Mouse (Mus musculus) 3T3-L1 (cell line): ENCODE measurements around the gene Nfx1.
"Not testable (repeated sequence)": the region's sequence is repeated elsewhere in the genome, so short reads cannot be mapped to it uniquely, and the experiment has no call there.

Experiments
- DNase-seq: peaks from one replicate; pipeline ENCODE4 v3.0.0-alpha.2; 2015; ENCODE audit warnings: low read depth, low spot score

Nfx1 gene

DNA sequence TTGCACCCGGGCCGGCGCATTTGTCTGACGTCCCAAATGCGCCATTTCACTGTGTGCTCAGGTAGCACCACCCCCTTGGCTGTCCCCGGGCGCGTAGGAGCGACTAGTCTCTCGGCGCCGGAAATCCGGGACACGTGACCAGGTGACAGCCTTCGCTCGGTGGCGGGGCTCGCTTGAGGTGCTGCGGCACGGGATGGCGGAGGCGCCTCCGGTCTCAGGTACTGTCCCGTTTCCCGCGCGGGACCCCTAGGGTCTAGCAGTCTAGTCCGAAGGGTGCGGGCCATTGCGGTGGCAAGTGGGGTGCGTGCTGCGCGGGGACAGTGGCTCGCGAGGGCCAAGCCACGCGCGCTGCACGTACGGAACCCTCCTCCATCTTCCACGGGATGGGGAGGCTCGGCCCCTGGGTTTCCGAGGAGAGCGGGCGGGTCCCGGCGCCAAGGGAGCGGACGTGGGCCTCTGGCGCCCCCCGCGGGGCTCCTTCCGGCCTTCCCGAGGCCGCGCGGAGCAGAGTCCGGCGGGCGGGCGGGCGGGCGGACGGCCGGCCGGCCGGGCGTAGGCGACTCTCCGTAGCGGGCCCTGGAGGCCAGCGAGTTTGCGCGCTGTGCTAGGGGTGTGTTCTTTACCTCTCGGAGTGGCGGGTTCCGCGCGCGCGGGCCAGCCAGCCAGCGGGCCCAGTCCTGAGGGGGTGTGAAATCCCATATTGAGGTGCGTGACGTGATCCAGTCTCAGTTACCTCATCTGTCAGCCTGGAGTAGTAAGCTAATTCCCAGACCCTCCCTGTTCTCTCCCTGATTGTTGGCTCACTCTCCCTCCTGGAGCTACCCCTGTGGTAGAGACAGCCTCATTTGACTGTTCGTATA lies at the start of gene Nfx1:
Nfx1 (plus strand) TSS at position 65 of the 860 bp plus-strand sequence.
- DNase-seq = peak; percentile 95

DNA sequence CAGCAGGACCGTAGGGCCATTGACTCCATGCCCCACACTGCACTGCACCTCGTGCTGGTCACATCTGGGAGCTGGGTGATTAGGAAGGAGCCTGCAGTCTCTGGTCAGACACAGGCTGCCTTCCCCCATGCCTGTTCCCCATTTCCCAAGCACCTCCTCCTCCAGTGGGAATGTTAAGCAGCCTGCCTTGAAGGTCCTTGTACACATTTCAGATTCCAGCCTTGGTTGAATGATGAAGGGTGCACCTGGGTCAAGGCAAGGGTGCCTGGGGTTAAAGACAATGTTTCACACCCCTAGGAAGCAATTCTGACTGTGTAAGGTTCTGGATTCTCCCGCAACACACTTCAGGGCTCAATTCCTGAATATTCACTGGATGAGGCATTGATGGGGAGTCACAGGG lies 49.4 kb upstream of the Nfx1 start:
- DNase-seq = no peak

DNA sequence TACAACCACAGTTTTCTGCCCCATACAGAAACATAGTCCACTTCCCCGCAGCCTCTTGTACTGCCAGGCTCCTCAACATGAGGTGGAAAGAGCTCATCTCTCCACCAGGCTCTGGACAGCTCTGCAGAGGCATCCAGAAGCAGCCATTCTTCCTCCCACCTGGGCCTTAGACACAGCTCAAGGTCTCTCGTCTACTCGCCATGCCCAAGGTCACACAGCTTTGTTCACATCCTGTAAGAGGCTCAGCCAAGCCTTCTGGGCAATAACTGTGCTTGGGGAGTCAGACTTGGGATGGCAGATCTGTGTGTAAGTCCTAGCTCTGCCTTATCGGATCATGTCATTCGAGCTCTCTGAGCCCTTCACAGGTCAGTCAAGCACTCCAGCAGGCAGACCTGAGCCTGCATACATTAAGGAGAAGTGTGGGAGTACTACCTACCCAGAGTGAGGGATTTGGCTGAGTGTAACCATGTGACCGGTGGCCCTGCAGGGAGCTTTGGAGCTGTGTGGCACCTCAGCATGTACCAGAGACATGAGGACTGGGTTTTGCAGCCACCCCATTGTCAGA lies 47.5 kb upstream of the Nfx1 start:
- no peak for DNase-seq

DNA sequence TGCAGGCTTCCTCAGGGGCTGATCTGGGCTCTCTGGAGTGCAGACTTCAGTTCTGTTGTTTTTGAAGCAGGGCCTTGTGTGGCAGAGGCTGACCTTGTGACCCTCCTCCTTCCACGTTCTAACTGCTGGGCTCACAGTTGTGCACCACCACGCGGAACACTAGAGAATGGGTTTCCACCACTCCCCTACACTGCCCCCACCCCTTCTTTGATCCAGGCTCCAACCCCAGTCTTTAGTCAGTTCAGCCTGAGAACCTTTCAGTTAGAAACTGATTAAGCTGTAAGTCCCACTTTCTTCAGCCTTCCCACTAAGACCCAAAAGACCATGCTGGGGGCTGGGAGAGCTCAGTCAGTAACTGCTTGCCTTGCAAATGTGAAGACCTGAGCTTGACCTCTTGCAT lies 45.1 kb upstream of the Nfx1 start:
- DNase-seq = no peak

DNA sequence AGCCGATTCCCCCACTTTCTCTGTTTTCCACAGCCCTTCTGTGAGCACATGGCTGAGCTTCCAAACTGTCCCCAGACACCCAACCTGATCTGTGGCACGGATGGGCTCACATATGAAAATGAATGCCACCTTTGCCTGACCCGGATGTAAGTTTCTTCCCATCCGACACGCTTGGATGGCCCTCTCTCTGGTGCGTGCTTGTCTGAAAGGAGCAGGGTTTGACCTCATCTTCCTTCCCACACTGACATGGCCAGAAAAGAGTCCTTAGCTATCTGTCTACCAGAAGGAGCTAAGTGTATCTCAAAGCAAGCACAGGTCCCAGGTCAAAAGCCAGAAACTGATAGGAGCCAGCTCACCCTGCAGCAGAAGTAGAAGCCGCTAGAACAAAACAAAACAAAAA lies 41.7 kb upstream of the Nfx1 start:
- DNase-seq = no peak

DNA sequence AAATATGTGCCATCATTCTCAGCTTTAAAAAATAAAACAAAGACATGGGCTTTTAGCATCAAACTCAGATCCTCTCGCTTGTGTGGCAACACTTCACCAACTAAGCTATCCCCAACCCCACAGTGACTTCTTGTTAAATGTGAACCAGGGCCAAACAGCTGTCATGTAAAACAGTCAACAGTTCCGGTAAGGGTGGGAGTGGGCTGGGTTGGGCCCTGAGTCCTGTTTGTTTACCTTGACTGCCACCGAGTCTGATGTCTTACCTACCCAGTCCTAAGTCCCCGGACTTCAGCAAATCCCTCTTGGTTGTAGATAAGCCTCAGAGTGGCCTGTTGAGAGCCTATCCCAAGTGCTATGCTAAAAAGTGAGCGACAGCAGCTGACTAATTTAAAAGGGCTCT lies 37.0 kb upstream of the Nfx1 start:
- DNase-seq = no peak

DNA sequence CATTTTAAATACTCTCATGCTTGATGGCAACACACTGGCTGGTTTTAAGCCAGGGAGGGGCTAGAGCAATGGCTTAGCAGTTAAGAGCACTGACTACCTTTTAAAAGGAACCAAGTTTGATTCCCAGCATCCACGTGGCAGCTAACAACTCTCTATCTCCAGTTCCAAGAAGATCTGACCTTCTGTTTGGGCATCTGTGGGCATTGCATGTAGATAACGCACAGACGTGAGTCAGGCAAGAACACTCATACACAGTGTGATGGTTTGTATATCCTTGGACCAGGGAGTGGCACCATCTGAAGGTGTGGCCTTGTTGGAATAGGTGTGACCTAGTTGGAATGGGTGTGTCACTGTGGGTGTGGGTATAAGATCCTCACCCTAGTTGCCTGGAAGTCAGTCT lies 36.3 kb upstream of the Nfx1 start:
- not testable (repeated sequence) for DNase-seq

DNA sequence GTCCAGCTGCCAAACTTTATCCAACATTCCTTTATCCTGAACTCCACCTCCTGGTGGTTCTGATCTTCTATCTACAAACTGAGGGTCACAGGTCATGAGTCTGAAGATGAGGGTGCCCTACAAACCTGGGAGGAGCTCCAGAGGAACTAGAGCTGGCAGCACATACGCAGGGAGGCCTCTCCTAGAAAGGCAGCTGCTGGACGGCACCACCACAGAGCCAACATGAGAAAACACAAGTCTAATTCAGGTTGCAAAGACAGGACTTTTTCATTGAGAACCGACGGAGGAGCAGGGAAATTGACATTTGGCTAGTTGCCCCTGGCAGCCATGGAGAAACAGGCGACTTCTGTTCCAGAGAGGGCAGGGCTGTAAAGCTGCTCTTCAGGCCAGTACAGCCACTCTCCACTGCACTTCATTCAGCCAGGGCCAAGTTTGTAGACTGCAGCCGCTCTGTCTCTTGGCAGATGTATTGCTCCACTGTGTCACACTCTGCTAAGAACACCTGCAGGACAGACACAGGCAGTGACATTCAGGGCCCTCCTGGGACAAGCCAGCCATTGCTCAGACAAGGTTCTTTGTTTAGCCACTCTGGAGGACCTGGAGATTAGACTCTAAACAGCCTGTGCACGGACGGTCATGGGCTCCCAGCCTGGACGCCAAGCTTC lies 34.4 kb upstream of the Nfx1 start:
- no peak for DNase-seq

DNA sequence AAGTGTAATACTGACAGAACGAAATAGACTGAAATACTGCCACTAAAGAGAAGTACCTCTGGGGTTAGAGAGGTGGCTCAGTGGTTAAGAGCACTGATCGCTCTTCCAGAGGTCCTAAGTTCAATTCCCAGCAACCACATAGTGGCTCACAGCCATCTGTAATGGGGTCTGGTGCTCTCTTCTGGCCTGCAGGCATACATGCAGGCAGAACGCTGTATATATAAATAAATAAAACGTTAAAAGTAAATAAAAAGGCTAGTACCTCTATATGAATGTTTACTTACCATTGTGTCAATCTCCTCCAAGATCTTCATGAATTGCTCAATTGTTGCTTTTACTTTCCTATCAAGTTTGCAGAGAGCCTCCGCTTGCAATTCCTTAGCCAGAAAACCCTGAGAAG lies 31.9 kb upstream of the Nfx1 start:
- no peak for DNase-seq

DNA sequence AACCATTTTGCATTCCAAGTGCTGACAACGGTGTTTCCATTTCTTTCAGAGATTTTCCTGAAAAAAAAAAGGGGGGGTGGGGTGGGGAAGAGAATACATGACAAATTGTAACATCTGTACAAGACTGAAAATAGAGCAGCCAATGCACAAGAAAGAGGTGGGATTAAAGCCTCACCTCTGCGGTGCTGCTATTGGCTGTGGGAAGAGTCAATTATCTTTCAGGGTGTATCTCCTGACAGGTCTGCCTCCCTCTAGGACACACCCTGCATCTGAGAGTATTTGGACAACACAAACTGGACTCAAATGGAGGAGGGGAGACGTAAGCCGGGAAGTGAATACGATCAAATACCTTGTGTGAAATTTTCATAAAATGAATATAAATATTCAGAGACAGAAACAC lies 27.1 kb upstream of the Nfx1 start:
- DNase-seq = no peak

DNA sequence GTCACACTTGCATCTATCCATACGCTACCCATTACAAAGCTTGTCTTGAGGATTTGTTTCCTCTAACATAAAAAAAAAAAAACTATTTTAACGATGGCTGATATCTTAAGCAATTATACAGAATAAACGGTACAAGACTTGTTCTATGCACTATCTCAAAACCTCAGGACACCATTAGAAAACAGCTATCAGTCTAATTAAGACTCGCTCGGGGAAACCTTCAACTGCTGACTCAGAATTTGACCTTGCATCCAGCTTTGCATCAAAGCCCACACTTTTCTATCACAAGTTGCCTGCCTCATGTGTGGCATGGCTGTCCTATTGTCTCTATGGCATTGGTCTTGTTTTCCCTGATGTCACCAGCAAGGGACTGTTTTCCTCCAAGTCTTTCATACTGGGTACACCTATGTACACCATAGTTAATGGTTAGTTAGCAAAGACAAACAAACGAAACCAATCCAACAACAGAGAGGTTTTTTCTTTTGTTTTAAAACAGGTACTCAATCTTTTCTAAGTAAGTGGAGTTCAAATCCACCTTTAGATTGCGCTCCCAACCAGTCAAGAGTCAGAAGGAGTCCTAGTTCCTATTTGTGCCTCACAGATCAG lies 24.1 kb upstream of the Nfx1 start:
- no peak for DNase-seq

DNA sequence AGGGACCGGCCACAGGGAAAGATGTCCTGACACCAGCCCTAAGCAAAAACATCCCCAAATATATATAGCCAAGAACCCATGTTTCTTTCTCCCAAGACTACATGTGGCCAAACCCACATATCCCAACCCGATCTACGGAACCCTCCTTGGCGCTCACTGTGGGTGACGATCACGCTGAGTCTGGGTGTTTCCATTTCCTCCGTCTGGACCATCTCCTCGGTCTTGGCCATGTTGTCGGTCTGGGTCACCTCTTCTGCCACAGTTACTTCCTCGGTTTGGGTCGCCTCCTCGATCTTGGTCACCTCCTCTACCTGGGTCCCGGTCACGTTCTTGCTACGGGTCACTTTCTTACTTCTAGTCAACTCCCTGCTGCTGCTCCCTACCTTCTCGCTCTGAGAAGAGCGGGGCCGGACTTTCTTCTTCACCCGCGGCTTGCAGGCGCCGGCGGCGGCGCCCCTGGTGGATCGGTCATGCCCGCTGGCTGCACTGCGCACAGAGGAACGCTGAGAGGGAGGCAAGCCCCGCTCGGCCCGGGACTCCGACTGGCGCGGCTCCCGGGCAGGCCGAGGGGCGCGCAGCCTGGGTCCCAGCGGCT lies 23.0 kb upstream of the Nfx1 start:
- peak; percentile 56 for DNase-seq

DNA sequence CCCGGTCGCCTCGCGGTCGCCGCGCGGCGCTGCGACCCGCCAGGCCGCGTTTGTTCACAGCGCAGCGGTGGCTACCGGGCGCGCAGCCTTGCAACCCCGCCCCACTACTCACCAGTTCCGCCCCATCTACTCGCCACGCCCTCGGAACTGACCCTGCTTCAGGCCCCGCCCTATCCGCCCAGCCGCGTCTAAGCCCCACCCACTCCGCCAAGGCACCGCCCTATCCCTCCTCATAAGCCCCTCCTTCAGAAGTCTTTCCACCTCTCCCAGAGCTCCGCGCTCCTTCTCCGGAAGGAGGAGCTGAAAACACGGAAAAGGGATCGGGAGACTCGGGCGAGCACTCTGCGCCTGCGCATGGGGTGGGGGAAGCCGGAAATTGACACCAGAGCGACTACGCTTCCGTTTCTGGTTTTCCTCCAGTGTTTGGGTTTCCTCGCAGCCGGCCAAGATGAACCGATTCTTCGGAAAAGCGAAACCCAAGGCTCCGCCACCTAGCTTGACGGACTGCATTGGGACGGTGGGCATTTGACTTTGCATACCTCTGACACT lies 22.5 kb upstream of the Nfx1 start, which contains the start of the genes Bag1 and Chmp5:
Bag1 (minus strand) TSS at position 135 of the 549 bp plus-strand sequence.
Chmp5 (plus strand) TSS at position 248 of the 549 bp plus-strand sequence.
- DNase-seq = peak; percentile 98

DNA sequence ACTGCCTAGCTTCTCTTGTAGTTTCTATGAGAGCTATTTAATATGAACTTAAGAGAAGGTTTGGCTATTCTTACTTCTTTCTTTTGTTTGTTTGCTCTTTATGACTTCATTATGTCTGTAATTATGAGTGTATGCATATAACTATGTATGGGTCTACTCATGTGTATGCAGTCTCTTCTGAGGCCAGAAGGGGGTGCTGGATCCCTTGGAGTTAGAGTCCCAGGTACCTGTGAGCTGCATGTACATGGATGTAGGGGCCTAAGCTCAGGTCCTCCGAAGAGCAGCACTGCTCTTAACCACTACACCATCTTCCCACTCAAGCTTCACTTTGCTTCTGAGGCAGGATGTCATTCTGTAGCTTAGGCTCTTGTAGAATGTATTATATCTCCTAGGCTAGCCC lies 17.2 kb upstream of the Nfx1 start:
- peak; percentile 49 for DNase-seq

DNA sequence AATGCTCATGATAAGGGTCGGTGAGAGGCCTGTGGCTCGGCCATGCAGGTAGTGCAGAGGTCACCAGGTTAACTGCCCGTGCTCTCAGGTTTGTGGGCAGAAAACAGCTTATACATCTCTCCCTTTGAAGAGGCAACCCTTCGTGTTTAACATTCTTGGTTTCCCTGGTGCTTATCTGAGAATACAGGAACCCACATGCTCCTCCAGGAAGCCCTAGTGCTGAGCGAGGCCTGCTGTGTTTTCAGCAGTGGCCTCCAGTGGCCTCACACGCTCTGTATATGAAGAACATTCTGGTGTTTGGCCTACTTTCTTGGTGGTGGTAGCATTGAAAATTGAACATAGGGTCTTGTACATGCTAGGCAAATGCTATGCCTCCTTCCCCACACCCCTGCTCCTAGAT lies 14.8 kb upstream of the Nfx1 start:
- no peak for DNase-seq

DNA sequence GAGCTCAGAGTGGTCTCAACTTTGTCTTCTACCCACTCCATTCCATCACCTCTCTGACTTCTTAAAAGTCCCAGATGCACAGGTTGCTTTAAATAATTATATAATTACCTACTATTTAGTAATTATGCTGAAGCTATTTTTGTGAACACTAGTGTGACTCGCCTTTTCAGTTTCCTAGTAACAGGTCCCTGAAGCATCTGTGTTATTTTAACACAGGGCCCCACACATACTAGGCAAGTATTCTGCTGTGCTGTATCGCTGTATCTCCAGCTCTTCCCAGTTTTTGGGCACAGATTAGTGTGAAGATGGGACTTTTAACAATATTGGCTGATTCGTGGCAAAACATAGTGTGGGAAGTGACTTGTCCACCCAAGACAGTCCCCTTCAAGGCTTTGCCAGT lies 7.2 kb upstream of the Nfx1 start:
- DNase-seq = no peak

DNA sequence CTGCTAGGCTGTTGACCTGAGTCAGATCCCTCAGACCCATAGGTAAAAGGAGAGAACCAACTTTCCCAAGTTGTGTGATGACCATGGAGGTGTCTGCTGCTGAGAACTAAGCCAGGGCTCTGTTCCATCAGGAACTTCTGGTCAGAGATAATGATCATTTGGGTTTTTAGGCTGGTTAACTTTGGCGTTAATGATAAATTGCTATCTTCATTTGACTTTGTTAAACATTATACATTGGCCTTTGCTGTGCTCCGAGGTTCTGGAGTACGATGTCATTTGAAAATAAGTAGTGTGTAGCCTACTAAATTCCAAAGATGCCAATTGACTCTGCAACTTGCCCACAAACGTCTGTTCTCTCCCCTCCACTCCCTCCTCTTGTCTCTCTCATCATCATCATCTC lies 1.5 kb upstream of the Nfx1 start:
- no peak for DNase-seq

DNA sequence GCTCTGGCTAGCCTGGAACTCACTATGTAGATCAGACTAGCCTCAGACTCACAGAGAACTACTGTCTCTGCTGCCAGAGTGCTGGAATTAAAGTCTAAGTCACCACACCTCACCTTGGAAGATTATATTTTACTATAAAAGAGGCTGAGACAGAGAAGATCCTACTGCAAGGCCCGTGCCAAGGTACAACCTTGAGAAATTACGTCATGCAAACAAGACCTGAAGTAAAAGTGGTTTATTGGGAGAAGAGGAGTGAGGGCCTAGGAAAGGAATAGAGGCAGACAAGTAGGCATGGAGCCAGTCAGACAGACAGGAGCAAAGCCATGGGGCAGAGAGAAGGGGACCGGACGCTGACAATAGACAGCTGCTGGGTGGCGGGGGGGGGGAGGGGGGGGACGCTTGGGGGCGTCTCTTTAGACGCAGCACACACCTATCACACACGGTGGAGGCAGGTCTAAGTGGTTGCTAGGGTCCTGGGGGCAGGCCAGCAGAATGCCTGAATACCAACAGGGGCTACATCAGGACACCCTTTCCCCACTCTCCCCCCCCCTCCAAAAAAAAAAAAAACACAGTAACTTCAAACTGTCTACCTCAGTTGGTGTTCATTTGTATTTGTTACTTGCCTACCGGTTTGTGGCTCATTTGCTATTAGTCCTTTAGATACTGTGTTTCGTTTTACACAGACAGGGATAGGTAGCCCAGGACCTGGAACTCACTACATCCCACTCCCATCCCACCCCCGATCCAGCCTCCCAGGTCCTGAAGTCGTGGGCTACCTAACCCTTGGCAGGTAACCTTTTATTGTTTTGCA lies 720 bp upstream of the Nfx1 start:
- DNase-seq = peak; percentile 22

DNA sequence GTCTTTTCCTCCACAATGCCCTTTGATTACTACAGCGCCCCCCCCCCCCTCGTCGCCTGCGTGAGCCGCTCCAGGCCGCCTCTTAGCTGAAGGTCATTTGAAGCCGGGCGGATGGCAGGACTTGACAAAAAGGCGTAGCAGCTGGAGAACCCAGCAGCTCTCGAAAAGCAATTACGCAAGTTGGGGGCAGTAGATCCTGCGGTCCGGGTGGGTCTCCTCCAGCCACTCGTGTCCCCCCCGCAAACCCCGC lies 189 bp upstream of the Nfx1 start:
- no peak for DNase-seq

DNA sequence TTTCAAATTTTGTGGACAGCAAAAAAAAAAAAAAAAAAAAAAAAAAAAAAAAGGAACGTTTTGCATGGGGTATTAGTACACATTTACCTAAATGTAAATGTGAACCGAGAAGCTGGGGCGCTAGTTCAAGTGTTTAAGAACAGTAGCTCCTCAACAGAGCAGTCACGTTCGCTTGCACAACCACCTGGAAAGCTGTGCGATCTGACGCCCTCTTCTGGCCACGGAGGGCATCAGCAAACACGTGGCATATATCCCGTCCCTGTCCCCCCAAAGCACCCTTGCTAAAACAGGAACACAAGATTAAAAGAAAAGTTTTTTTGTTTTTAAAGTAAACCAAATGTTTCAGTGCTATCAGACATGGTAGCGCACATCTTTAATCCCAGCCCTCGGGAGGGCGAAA lies 1.0 kb downstream of the Nfx1 start:
- DNase-seq = peak; percentile 58

DNA sequence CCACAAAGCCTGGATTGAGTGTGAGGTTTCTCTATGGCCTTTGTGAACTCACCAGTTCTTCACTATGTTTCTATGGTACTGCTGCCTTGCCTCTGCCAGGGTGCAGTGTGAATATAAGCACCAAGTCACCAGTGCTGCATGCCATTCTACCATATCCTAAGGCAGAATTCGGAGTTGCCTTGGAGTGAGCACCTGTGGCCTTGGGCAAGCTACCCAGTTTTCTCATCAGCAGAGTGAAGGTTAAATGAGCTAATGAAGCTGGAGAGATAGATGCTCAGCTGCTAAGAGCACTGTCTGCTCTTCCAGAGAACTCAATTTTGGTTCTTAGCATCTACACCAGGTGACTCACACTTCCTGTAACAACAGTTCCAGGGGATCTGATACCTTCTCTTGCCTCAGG lies 3.3 kb downstream of the Nfx1 start:
- DNase-seq = peak; percentile 5
